Mouse (Mus musculus): Measurements from ENCODE around the gene Col23a1. TPM values are rescaled to one million over a fixed set of nuclear protein-coding genes. Genes with fewer than 3 reads are reported as not detected.

The Col23a1 gene
- polyA plus RNA-seq (2014; fragmentation: Illumina TruSeq; extraction: RNeasy Lipid Tissue Mini Kit (QIAGEN cat#74804); ENCODE audit: low read depth, low replicate concordance), result 2.5 TPM

DNA sequence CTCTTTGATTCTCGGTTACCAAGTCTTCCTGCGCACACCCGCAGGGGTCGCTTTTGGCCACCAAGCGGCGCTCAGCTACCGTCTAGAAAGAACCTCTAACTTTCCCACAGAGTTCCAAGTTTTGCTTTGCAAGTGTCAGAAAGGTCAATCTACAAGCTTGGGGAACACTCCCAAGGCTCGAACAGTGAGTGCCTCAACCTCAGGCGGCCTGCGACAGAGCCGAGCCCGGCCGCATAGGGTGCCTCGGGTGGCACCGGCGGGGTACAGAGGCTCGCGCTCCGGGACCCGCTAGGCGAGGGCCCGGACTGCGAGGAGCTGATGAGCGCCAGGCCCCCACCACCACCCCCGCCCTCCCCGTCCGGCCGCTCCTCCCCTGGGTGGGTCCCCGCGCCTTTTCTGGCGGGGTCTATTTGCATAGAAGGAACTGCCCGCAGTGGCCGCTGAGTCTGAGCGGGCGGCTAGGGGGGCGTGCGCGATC lies at the start of gene Col23a1:
Gene Col23a1, plus strand, starts transcription at position 357 of the 478 bp plus-strand sequence.

DNA sequence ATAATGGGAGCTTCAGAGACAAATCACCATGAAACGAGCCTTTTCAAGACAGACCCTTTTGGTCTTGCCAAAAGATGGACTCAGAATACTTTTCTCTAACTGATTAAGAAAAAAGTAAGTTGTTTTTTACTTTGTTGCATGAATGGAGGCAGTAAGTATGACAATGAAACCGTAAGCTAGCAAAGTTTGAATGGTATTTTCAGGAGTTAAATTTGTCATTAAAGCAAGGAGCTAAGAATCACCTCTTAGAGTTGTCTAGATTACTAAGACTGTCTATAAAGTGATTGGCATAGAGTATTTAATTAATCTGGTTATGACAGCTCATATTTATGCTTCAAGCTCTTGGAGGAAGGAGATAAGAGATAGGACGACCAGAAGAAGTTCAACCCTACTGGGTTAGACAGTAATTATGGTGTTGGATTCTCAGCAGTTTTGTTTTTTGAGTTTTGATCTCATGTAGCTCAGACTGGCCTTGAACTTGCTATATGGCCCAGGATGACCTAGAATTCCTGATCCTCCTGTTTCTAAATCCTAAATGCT lies 28.0 kb upstream of the Col23a1 start, which contains the start of gene Clk4:
Gene Clk4, plus strand, starts transcription at position 51 of the 540 bp plus-strand sequence.

DNA sequence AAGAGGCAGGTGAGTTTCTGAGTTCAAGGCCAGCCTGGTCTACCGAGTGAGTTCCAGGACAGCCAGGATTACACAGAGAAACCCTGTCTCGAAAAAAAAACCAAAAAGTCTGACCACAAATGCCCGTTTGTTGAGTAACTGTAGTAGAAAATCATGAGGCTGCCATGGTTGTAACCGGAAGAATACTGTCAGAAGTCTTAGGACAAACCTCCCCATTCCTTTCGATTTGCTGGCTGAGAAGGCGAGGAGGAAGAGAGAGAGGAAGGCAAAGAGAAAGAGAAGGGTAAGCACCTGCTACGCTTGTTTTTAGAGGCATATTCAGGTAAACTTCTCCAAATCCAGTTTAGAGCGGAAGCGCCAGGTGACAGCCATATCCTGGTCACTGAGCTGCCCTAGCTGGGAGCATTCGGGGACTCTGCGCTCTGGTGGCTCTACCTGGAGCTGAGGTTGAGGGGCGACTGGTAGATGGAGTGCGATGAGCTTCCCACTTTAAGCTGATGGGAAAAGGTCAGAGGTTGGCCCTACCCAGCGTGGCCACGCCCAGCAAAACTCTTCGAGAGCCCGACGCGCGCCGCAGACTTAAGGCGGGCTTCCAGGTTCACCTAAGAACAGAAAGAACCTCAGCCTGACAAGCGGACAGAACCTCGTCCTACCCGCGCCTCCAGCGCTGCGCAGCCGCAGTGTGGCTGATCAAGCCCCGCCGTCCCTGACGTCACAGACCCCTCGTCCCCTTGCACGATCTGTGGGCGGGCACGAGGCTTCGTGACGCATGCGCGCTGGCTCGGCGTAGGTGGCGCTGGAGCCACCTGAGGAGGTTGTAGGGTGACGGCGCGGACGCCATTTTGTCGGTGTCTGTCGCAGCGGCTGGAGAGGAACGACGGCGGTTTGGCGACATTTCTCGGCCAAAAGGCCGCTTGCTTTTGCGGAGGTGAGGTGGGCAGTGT lies 27.1 kb upstream of the Col23a1 start, which contains the start of gene BC049762:
Gene BC049762, minus strand, starts transcription at position 705 of the 944 bp plus-strand sequence.

DNA sequence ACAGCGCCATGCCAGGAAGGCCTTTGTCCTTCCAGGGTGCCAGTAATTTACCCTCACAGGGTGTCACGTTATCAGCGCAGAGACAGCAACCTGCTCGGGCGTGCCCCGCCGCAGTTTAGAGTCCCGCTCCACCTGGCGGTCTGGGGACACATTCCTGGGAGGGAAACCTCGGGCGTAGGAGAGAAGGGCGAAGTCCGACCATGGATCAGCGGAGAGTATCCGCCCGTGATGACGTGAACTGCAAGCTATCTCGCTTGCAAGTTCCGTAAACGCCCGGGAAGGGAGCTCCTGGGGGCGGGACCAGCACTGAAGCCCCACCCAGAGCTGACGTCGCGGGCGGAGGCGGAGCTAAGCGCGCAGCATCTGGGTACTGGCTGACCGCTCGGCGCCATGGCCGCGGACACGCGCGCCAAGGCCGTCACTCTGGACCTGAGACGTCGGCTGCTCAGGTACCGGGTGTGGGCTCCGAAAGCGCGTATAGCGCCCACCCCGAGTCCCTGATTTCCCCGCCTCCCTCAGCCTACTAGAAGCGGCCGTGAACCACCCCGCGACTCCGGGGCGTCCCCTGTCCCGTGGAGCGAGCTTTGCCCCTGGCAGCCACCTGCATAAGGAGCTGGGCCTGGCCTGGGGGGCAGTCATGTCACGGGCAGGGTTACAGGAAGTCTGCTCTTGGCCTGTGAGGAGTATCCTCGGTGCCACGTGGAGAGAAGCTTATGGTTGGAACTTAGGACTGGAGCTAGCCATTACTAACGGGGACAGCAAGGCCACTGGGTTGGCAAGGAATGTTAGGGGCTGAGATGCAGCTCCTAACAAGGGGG lies 294.9 kb downstream of the Col23a1 start, which contains the start of gene Phykpl:
Gene Phykpl, plus strand, starts transcription at position 327 of the 818 bp plus-strand sequence.

DNA sequence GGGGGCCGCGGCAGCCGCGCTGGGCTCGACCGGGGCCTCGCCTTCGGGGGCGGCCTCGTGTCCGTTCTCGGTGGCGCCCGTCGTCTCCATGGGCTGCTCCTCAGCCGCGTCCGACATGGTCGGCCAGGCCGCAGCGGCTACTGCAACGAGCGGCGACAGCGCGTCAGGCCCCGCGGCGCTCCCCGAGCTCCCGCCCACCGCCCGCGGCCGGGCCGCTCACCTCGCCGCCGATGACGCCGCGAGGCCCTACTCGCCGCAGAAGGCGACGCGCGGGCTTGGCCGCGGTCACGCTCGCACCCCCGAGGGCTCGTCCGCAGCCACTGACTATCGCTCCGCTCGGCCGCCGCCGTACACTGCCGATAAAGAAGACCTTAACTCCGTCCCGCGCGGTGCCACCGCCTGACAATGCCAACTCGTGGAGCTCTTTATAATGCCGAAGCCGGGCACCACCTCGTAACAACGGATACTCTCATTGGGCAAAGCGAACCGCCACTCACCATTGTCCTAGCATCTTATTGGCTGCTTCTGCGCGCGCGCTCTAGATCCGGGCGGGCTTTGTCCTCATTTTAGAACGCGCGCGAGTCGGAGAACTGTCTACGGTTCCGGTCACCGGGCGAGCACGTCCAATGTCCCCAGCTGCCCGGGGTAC lies 316.9 kb downstream of the Col23a1 start, which contains the start of gene Hnrnpab:
Gene Hnrnpab, minus strand, starts transcription at position 401 of the 649 bp plus-strand sequence.

DNA sequence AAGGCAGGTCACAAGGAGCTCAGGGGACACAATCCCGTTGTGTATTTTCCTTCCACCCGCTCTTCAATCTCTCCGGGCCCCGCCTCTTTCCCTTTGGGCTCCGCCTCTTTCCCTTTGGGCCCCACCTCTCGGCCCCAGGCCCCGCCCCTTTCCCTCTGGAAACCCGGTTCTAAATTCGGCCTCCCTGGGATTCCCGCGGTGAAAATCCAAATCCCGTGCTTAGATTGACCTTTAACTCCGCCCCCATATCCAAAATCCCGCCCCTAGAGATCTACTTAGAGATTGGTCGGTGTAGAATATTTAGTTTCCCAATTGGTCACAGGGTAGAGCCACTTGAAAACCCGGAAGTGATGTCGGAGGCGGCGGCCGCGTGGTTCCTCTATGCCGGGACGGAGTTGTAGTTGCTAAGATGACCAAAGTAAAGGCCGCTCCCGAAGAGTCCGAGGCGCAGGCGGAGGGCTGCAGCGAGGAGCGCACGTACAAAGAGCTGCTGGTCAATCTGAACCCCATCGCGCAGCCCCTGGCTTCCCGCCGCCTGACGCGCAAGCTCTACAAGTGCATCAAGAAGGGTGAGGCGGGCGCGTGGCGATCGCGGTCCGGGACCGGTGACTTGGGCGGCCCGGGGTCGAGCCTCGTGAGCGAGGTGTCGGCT lies 329.8 kb downstream of the Col23a1 start, which contains the start of gene Nhp2:
Gene Nhp2, plus strand, starts transcription at position 327 of the 652 bp plus-strand sequence.

Other genes with a start within 250 kb of the Col23a1 start
- not detected for gene Olfr1375, start 241.8 kb upstream of the Col23a1 start, polyA plus RNA-seq (2014; fragmentation: Illumina TruSeq; extraction: RNeasy Lipid Tissue Mini Kit (QIAGEN cat#74804); ENCODE audit: low read depth, low replicate concordance)
- gene Zfp354a, start 230.7 kb upstream of the Col23a1 start, polyA plus RNA-seq (2014; fragmentation: Illumina TruSeq; extraction: RNeasy Lipid Tissue Mini Kit (QIAGEN cat#74804); ENCODE audit: low read depth, low replicate concordance), result 6.4 TPM
- gene Gm12569, start 69.4 kb upstream of the Col23a1 start, polyA plus RNA-seq (2014; fragmentation: Illumina TruSeq; extraction: RNeasy Lipid Tissue Mini Kit (QIAGEN cat#74804); ENCODE audit: low read depth, low replicate concordance), result 0.38 TPM
- gene Clk4, start 28.2 kb upstream of the Col23a1 start, polyA plus RNA-seq (2014; fragmentation: Illumina TruSeq; extraction: RNeasy Lipid Tissue Mini Kit (QIAGEN cat#74804); ENCODE audit: low read depth, low replicate concordance), result 239 TPM
- 52.1 TPM for gene BC049762, start 26.9 kb upstream of the Col23a1 start, polyA plus RNA-seq (2014; fragmentation: Illumina TruSeq; extraction: RNeasy Lipid Tissue Mini Kit (QIAGEN cat#74804); ENCODE audit: low read depth, low replicate concordance)

Measured in testis, adult 10 weeks (tissue).